Mouse (Mus musculus) megakaryocyte, adult 5-6 weeks (primary cell): ENCODE results near the gene Myl6b. TPM values are rescaled to one million over a fixed set of nuclear protein-coding genes. Genes with fewer than 3 reads are reported as not detected.

ENCODE experiments used
- ATAC-seq: 2 replicates; pipeline ENCODE4 v1.8.0; 2016; ENCODE audit warnings: mild to moderate bottlenecking, inconsistent platforms; ENCODE audit not compliant: poor library complexity, severe bottlenecking
- total RNA-seq, 2 experiments: library from RNA; stranded (forward) in 1 of 2; stranded (reverse) in 1 of 2; fragments of 153-499, 151-499 nt in 1 of 2; fragments of 221-1000, 200-1000 nt in 1 of 2; gene quantifications; 2 replicates each; pipeline versions ENCODE4 v1.2.3 to v1.2.4; 2015 to 2017

Myl6b gene
- total RNA-seq (2015): 3.4 and 5.8 TPM in 2 replicates
- total RNA-seq (2017): 0.99 and 2.0 TPM in 2 replicates

- ATAC-seq: peak; percentile 80
Observed at GRCm38 (mm10) chr10:128498590-128498989, at the start of gene Myl6b. TSS of gene Myl6b (minus strand) at chr10:128498685.

GRCm38 (mm10) chr10:128547361-128548032, 49.0 kb upstream of the Myl6b start, which contains the start of gene Zc3h10:
TSS of gene Zc3h10 (minus strand) at chr10:128547774.
- ATAC-seq: peak; percentile 76

GRCm38 (mm10) chr10:128546787-128547186, 48.3 kb upstream of the Myl6b start:
- no peak for ATAC-seq

GRCm38 (mm10) chr10:128546361-128546760, 47.9 kb upstream of the Myl6b start:
- ATAC-seq: no peak

GRCm38 (mm10) chr10:128545570-128545898, 47.0 kb upstream of the Myl6b start:
- ATAC-seq: no peak

GRCm38 (mm10) chr10:128544674-128545569, 46.4 kb upstream of the Myl6b start:
- ATAC-seq: no peak

GRCm38 (mm10) chr10:128544151-128544657, 45.7 kb upstream of the Myl6b start:
- no peak for ATAC-seq

- no peak for ATAC-seq
Observed at GRCm38 (mm10) chr10:128543100-128543499, 44.6 kb upstream of the Myl6b start.

GRCm38 (mm10) chr10:128538340-128538870, 39.9 kb upstream of the Myl6b start:
- ATAC-seq: no peak

GRCm38 (mm10) chr10:128536266-128536940, 37.9 kb upstream of the Myl6b start:
- ATAC-seq: peak; percentile 98

- ATAC-seq: peak; percentile 61
Observed at GRCm38 (mm10) chr10:128535624-128536265, 37.3 kb upstream of the Myl6b start.

- no peak for ATAC-seq
Observed at GRCm38 (mm10) chr10:128535206-128535605, 36.7 kb upstream of the Myl6b start.

- ATAC-seq: peak; percentile 24
Observed at GRCm38 (mm10) chr10:128526366-128527356, 28.2 kb upstream of the Myl6b start.

- ATAC-seq: peak; percentile 82
Observed at GRCm38 (mm10) chr10:128525671-128526308, 27.3 kb upstream of the Myl6b start, which contains the start of gene Esyt1. TSS of gene Esyt1 (minus strand) at chr10:128525871.

- peak; percentile 24 for ATAC-seq
Observed at GRCm38 (mm10) chr10:128524732-128525662, 26.5 kb upstream of the Myl6b start.

- ATAC-seq: no peak
Observed at GRCm38 (mm10) chr10:128524111-128524731, 25.7 kb upstream of the Myl6b start.

GRCm38 (mm10) chr10:128522351-128522750, 23.9 kb upstream of the Myl6b start:
- ATAC-seq: no peak
